Mouse (Mus musculus) layer of hippocampus, postnatal 25 days (tissue): ENCODE results near the gene Stk36. TPM values are rescaled to one million over a fixed set of nuclear protein-coding genes. Genes with fewer than 3 reads are reported as not detected.

Source experiments
- DNase-seq, 2 experiments: peaks; one replicate each; pipeline ENCODE4 v3.0.0; 2022; ENCODE audit warnings: mixed read lengths in 2 of 2, low spot score in 1 of 2; ENCODE audit errors: extremely low spot score in 1 of 2
- total RNA-seq, 2 experiments: library from RNA; stranded (reverse); gene quantifications; 2 replicates each; pipeline ENCODE4 v1.2.3; 2021

Gene Stk36
- total RNA-seq, result 1 to 10 TPM; 3.5 to 7.4 TPM

GRCm38 (mm10) chr1:74601267-74601962 lies at the start of gene Stk36, which contains the start of gene Rnf25:
Gene Stk36 (plus strand): TSS chr1:74601445.
Gene Rnf25 (minus strand): TSS chr1:74601397.
- peak; percentile 75 to 79 for DNase-seq

GRCm38 (mm10) chr1:74559061-74559460 lies 42.2 kb upstream of the Stk36 start:
- no peak for DNase-seq

- no peak for DNase-seq
Observed at GRCm38 (mm10) chr1:74565834-74566233, 35.4 kb upstream of the Stk36 start.

GRCm38 (mm10) chr1:74569739-74570719 lies 31.2 kb upstream of the Stk36 start:
- DNase-seq, result no peak

- no peak for DNase-seq
Observed at GRCm38 (mm10) chr1:74582621-74583020, 18.6 kb upstream of the Stk36 start.

GRCm38 (mm10) chr1:74584616-74585398 lies 16.4 kb upstream of the Stk36 start:
- no peak for DNase-seq

- DNase-seq, result no peak
Observed at GRCm38 (mm10) chr1:74587233-74587772, 13.9 kb upstream of the Stk36 start.

- peak; percentile 93 to 96 for DNase-seq
Observed at GRCm38 (mm10) chr1:74587773-74588445, 13.3 kb upstream of the Stk36 start, which contains the start of the genes Zfp142 and Bcs1l. Gene Zfp142 (minus strand): TSS chr1:74588246. Gene Bcs1l (plus strand): TSS chr1:74588289.

GRCm38 (mm10) chr1:74594434-74594833 lies 6.8 kb upstream of the Stk36 start:
- no peak for DNase-seq

- no peak for DNase-seq
Observed at GRCm38 (mm10) chr1:74600501-74601266, 561 bp upstream of the Stk36 start.

- DNase-seq, result no peak
Observed at GRCm38 (mm10) chr1:74624183-74624582, 22.9 kb downstream of the Stk36 start.

GRCm38 (mm10) chr1:74626076-74626475 lies 24.8 kb downstream of the Stk36 start:
- no peak for DNase-seq

GRCm38 (mm10) chr1:74628001-74628400 lies 26.8 kb downstream of the Stk36 start:
- no peak for DNase-seq

- no peak for DNase-seq
Observed at GRCm38 (mm10) chr1:74632734-74633133, 31.5 kb downstream of the Stk36 start.

GRCm38 (mm10) chr1:74643524-74643923 lies 42.3 kb downstream of the Stk36 start:
- no peak for DNase-seq

GRCm38 (mm10) chr1:74643926-74644325 lies 42.7 kb downstream of the Stk36 start:
- no peak for DNase-seq

- peak; percentile 69 to 81 for DNase-seq
Observed at GRCm38 (mm10) chr1:74661448-74662195, 60.4 kb downstream of the Stk36 start, which contains the start of gene Ttll4. Gene Ttll4 (plus strand): TSS chr1:74661745.

GRCm38 (mm10) chr1:74662253-74662865 lies 61.1 kb downstream of the Stk36 start:
- no peak for DNase-seq
